Mouse (Mus musculus) layer of hippocampus, adult 8-10 months (tissue): ENCODE results near the gene Emp1. TPM values are rescaled to one million over a fixed set of nuclear protein-coding genes. Genes with fewer than 3 reads are reported as not detected.
A peak's percentile ranks its signal among the peaks of the same experiment; 100 is the strongest.

Experiments
- DNase-seq, 2 experiments: peaks; one replicate each; pipeline ENCODE4 v3.0.0; 2022; ENCODE audit warnings: low spot score in 2 of 2
- total RNA-seq, 4 experiments: library from RNA; stranded (reverse); gene quantifications; 2 replicates each; pipeline ENCODE4 v1.2.4; 2022

Emp1 gene
- total RNA-seq, 4 experiments from 2014 or later: 2.1 to 3.5 (median 2.8) TPM

GRCm38 (mm10) chr6:135363344-135364040, 1.1 kb downstream of the Emp1 start:
- DNase-seq: no peak

GRCm38 (mm10) chr6:135364041-135364745, 1.8 kb downstream of the Emp1 start:
- DNase-seq: no peak

- DNase-seq: no peak
Observed at GRCm38 (mm10) chr6:135364891-135365301, 2.6 kb downstream of the Emp1 start.

GRCm38 (mm10) chr6:135365614-135366013, 3.3 kb downstream of the Emp1 start:
- DNase-seq: no peak

- DNase-seq: no peak
Observed at GRCm38 (mm10) chr6:135368230-135368629, 5.9 kb downstream of the Emp1 start.

- peak; percentile 26 to 44 for DNase-seq
Observed at GRCm38 (mm10) chr6:135369551-135369968, 7.2 kb downstream of the Emp1 start.

GRCm38 (mm10) chr6:135370954-135371353, 8.6 kb downstream of the Emp1 start:
- no peak for DNase-seq

- DNase-seq: no peak
Observed at GRCm38 (mm10) chr6:135373357-135373756, 11.0 kb downstream of the Emp1 start.

- DNase-seq: no peak
Observed at GRCm38 (mm10) chr6:135375818-135376217, 13.5 kb downstream of the Emp1 start.

GRCm38 (mm10) chr6:135376248-135376647, 13.9 kb downstream of the Emp1 start:
- no peak for DNase-seq

- DNase-seq: peak; percentile 33 to 56
Observed at GRCm38 (mm10) chr6:135377583-135378319, 15.4 kb downstream of the Emp1 start.

GRCm38 (mm10) chr6:135383919-135384318, 21.6 kb downstream of the Emp1 start:
- no peak for DNase-seq

- peak in 1 of 2 experiments; percentile 34 for DNase-seq
Observed at GRCm38 (mm10) chr6:135385738-135386459, 23.6 kb downstream of the Emp1 start.

GRCm38 (mm10) chr6:135387653-135388052, 25.3 kb downstream of the Emp1 start:
- no peak for DNase-seq

GRCm38 (mm10) chr6:135388711-135389110, 26.4 kb downstream of the Emp1 start:
- DNase-seq: no peak

GRCm38 (mm10) chr6:135390398-135390797, 28.1 kb downstream of the Emp1 start:
- no peak for DNase-seq

- no peak for DNase-seq
Observed at GRCm38 (mm10) chr6:135395375-135395774, 33.0 kb downstream of the Emp1 start.

GRCm38 (mm10) chr6:135397089-135397488, 34.7 kb downstream of the Emp1 start:
- DNase-seq: no peak

- DNase-seq: no peak
Observed at GRCm38 (mm10) chr6:135397788-135398187, 35.4 kb downstream of the Emp1 start.

- no peak for DNase-seq
Observed at GRCm38 (mm10) chr6:135398801-135399200, 36.5 kb downstream of the Emp1 start.

GRCm38 (mm10) chr6:135400306-135400705, 38.0 kb downstream of the Emp1 start:
- DNase-seq: peak; percentile 32 to 74
